8 mouse cellular contexts compared by ENCODE assay signal in genomic region chr8:91444636-91445410, GRCm38 (mm10).
DNase-seq lines count a peak whose midpoint lies in the region; ATAC-seq lines count a peak whose summit lies in the region.

No protein-coding gene starts in this region.

- DNase-seq in frontal cortex, postnatal 14 days (ENCODE audit: low spot score in 2 of 2) = no peak
- peak; percentile 5 for DNase-seq in MEL-GATA-1-ER (ENCODE audit: extremely low read depth, low read depth)
- DNase-seq in kidney, adult 11 months = peak; percentile 64
- DNase-seq in kidney, postnatal 4 days = peak; percentile 55 to 63
- DNase-seq in lung, postnatal 10 days = no peak
- DNase-seq in gastrocnemius, postnatal 14 days = no peak

- intact Hi-C loops in gastrocnemius, postnatal 14 days (cut with DNase I; ENCODE audit: low total_unique reads) = no loop called here

- ATAC-seq in frontal cortex, adult (ENCODE audit: low TSS enrichment) = peak; percentile 88
- no peak for ATAC-seq in inflammation-experienced regulatory T-cells, adult 6 months

Comparison
In these comparisons a context has a peak if more than half of its experiments do, and no peak if none do; other contexts are left out.
1. DNase-seq: peak in MEL-GATA-1-ER (single experiment), kidney, adult 11 months (single experiment) and kidney, postnatal 4 days (2 of 2); none in frontal cortex, postnatal 14 days (0 of 2), lung, postnatal 10 days (single experiment) and gastrocnemius, postnatal 14 days (single experiment).